Mouse (Mus musculus) heart, embryonic 14.5 days (tissue): ENCODE results near the gene Morc3. TPM values are rescaled to one million over a fixed set of nuclear protein-coding genes. Genes with fewer than 3 reads are reported as not detected.
A peak's percentile ranks its signal among the peaks of the same experiment; 100 is the strongest.

Experiments
- ATAC-seq: fragments of 200-750 bp; cut with Nextera tagmentation; 2 replicates; pipeline ENCODE4 v1.8.0; 2017; ENCODE audit warnings: low read depth, moderate TSS enrichment; ENCODE audit not compliant: insufficient number of reproducible peaks, insufficient read depth, low FRiP score
- H3K27ac ChIP-seq, 2 experiments: fragments of 200-500 bp in 1 of 2; fragments of 300-500 bp in 1 of 2; sonication (generic) in 1 of 2; replicated peaks in 1 of 2; 2 replicates each; pipeline ENCODE4 v1.5.1; 2012 to 2014; ENCODE audit warnings: low read depth in 2 of 2, low read length in 2 of 2, control low read depth in 1 of 2, mild to moderate bottlenecking in 1 of 2, mixed read lengths in 1 of 2; ENCODE audit not compliant: control insufficient read depth in 1 of 2, insufficient read depth in 1 of 2
- H3K27me3 ChIP-seq: fragments of 300-500 bp; sonication (generic); 2 replicates; pipeline ENCODE4 v1.6.1; 2014; ENCODE audit warnings: mild to moderate bottlenecking, low read length, control low read depth; ENCODE audit not compliant: control insufficient read depth, insufficient read depth
- H3K36me3 ChIP-seq: fragments of 300-500 bp; sonication (generic); 2 replicates; pipeline ENCODE4 v1.6.1; 2014; ENCODE audit warnings: mild to moderate bottlenecking, control low read depth, low read length, mixed read lengths; ENCODE audit not compliant: control insufficient read depth, insufficient read depth
- H3K4me1 ChIP-seq, 2 experiments: fragments of 200-500 bp in 1 of 2; fragments of 300-500 bp in 1 of 2; sonication (generic) in 1 of 2; 2 replicates each; pipeline ENCODE4 v1.6.1; 2012 to 2014; ENCODE audit warnings: low read length in 2 of 2, control low read depth in 1 of 2, mixed read lengths in 1 of 2; ENCODE audit not compliant: control insufficient read depth in 2 of 2, insufficient read depth in 2 of 2
- H3K4me2 ChIP-seq: fragments of 300-500 bp; sonication (generic); 2 replicates; pipeline ENCODE4 v1.6.1; 2014; ENCODE audit warnings: mild to moderate bottlenecking, low read length
- H3K4me3 ChIP-seq, 2 experiments: fragments of 200-500 bp in 1 of 2; fragments of 300-500 bp in 1 of 2; sonication (generic) in 1 of 2; 2 replicates each; pipeline ENCODE4 v1.5.1; 2012 to 2014; ENCODE audit warnings: low read length in 2 of 2, mild to moderate bottlenecking in 2 of 2, control low read depth in 1 of 2, low read depth in 1 of 2, moderate library complexity in 1 of 2; ENCODE audit not compliant: control insufficient read depth in 1 of 2, insufficient read depth in 1 of 2
- H3K9ac ChIP-seq: fragments of 300-500 bp; sonication (generic); 2 replicates; pipeline ENCODE4 v1.6.1; 2014; ENCODE audit warnings: mild to moderate bottlenecking, low read length
- H3K9me3 ChIP-seq: fragments of 300-500 bp; sonication (generic); 2 replicates; pipeline ENCODE4 v1.6.1; 2016; ENCODE audit warnings: low read length, control low read depth; ENCODE audit not compliant: control insufficient read depth
- WGBS: fragments of 180-500 bp; shearing (Covaris S2); extraction: QIAGEN DNeasy Blood & Tissue Kit; methylation state at CpG from one replicate; pipeline ENCODE4 v1.1.7; 2014; 5-methylcytosine and 5-hydroxymethylcytosine counted together
- polyA plus RNA-seq: library from polyadenylated mRNA; unstranded; fragments of >200 nt; fragmentation: Nextera tagmentation; extraction: Ambion mirVana; gene quantifications from 2 replicates; pipeline ENCODE4 v1.2.1, GENCODE M21; 2014

Morc3 gene
- polyA plus RNA-seq, 1 experiment from 2014 or later, result 23.8 TPM

DNA sequence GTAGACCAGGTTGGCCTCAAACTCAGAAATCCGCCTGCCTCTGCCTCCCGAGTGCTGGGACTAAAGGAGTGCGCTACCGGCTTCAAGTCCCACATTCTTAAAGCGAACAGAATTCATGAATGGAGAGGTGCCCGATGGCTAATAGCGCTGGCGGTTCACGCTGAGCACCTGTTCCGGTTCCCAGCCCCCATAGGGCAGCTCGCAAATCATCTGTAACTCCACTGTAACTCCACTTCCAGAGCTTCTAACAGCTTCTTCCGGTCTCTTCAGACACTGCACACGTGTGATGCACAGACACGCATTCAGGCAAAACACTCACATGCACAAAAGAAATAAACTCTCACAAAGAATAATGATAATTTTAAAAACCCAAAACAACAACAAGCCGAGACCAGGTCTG, 2.4 kb upstream of the Morc3 start:
- no peak overlapping the region for H3K4me2 ChIP-seq
- peaks cover 6% of the 10 kb centered on the region; the same call in 1 of the 2 replicates for H3K9me3 ChIP-seq
- no peak for ATAC-seq
- H3K36me3 ChIP-seq, result no peaks in the 10 kb centered on the region
- no peak overlapping the region for H3K9ac ChIP-seq
- no peak overlapping the region for H3K27ac ChIP-seq
- no peak overlapping the region for H3K4me3 ChIP-seq
- 87% methylated on average over 15 of the region's 15 CpGs for WGBS
- H3K4me1 ChIP-seq, result peaks cover 2 to 16% of the 10 kb centered on the region in 2 experiments; a peak in 3 of 4 replicates
- H3K27me3 ChIP-seq, result no peaks in the 10 kb centered on the region

- WGBS, result 77% methylated on average over 9 of the region's 9 CpGs
- Histone ChIP-seq H3K9ac (no peak overlapping the region), H3K27ac (no peak overlapping the region), H3K4me3 (no peak overlapping the region), H3K4me2 (no peak overlapping the region), H3K9me3 (0 out of 2 replicates have a peak, but pooled peaks cover 6% of the 10 kb centered on the region), H3K27me3 (no peaks in the 10 kb centered on the region), H3K36me3 (no peaks in the 10 kb centered on the region), H3K4me1 (peaks cover 2 to 19% of the 10 kb centered on the region in 2 experiments; a peak in 3 of 4 replicates)
- ATAC-seq, result no peak
Observed at GRCm38 (mm10) chr16:93830071-93830470, 1.9 kb upstream of the Morc3 start.

GRCm38 (mm10) chr16:93830916-93831315, 1.0 kb upstream of the Morc3 start:
- ATAC-seq, result no peak
- WGBS, result 77% methylated on average over 5 of the region's 5 CpGs
- no peak overlapping the region for H3K27ac ChIP-seq

DNA sequence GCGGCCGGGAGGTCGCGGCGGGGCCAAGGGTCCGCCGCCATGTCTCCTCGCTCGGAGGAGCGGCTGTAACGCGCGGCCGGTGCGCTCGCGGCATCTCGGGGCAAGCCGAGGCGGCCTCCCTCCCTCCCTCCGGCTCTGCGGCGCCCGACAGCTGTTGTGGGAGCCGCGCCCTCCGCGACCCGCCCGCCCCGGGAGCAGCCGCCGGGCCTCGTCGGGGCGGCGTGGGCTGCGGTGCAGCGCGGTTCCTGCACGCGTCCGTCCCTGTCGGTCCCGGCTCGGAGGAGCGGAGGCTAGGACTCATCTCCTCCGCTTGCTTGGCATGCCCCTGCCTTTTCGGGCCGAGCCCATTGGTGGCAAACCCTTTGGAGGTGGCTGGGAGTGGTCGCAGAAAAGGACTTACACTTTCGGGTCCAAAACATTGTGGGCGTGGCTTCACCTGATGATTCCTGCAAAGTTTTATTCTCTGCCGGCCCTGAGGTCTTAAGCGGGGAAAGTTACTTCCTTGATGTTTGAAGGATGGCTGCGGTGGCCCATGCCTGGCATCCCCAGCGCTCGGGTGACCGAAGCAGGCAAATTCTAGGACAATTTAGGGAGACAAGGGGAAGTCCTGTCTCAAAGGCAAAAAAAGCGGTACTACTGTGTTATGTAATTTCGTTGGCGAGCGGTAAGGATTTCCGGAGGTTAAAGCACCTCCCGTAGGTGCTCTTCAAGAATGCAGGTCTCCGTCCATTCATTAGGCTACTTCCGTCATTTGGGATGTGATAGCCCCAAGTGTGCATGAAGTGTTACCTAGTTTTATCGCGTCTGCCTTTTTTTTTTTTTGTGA, 743 bp downstream of the Morc3 start:
- H3K4me3 ChIP-seq, result peak overlapping the region; percentile 78 to 100
- H3K27me3 ChIP-seq, result no peaks in the 10 kb centered on the region
- H3K27ac ChIP-seq, result peak overlapping the region; percentile 92
- 0 out of 2 replicates have a peak, but pooled peaks cover 6% of the 10 kb centered on the region for H3K9me3 ChIP-seq
- no peaks in the 10 kb centered on the region for H3K36me3 ChIP-seq
- peaks cover 2 to 19% of the 10 kb centered on the region in 2 experiments for H3K4me1 ChIP-seq
- peak overlapping the region; percentile 89 for H3K9ac ChIP-seq
- H3K4me2 ChIP-seq, result peak overlapping the region; percentile 72
- WGBS, result 2% methylated on average over 47 of the region's 69 CpGs
- ATAC-seq, result peak; percentile 61

More at GRCm38 (mm10) chr16:93830916-93831315, 1.0 kb upstream of the Morc3 start:
- Histone ChIP-seq H3K4me1 (peaks cover 2 to 19% of the 10 kb centered on the region in 2 experiments; a peak in 3 of 4 replicates), H3K27me3 (no peaks in the 10 kb centered on the region), H3K9me3 (0 out of 2 replicates have a peak, but pooled peaks cover 6% of the 10 kb centered on the region), H3K9ac (no peak overlapping the region), H3K36me3 (no peaks in the 10 kb centered on the region), H3K4me3 (no peak overlapping the region), H3K4me2 (no peak overlapping the region)

DNA sequence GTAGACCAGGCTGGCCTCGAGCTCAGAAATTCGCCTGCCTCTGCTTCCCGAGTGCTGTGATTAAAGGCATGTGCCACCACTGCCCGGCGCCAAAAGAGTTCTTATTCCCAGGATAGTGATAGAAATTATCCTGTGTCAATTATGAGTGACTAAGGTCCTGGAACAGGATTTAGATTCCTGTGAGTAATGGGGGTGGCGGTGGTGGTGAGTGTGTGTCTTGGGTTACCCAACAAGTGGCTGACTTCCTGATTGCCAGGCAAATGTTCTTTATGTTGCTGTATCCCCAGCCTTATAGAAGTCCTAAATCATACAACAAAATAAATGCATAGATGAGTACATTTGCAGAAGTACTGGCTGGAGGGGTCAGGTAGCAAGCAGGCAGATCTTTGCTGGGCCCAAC, 1.6 kb downstream of the Morc3 start:
- peak overlapping the region in 1 of 2 experiments; percentile 61; a peak in 2 of 4 replicates for H3K27ac ChIP-seq
- no peak for ATAC-seq
- peak overlapping the region in 1 of 2 experiments; percentile 78; a peak in 2 of 4 replicates for H3K4me3 ChIP-seq
- 0 out of 2 replicates have a peak, but pooled peaks cover under 1% of the 10 kb centered on the region for H3K9me3 ChIP-seq
- no peak overlapping the region for H3K9ac ChIP-seq
- H3K36me3 ChIP-seq, result no peaks in the 10 kb centered on the region
- H3K27me3 ChIP-seq, result no peaks in the 10 kb centered on the region
- H3K4me2 ChIP-seq, result peak overlapping the region; percentile 72
- WGBS, result 86% methylated on average over 6 of the region's 6 CpGs
- peaks cover 2 to 19% of the 10 kb centered on the region in 2 experiments for H3K4me1 ChIP-seq

DNA sequence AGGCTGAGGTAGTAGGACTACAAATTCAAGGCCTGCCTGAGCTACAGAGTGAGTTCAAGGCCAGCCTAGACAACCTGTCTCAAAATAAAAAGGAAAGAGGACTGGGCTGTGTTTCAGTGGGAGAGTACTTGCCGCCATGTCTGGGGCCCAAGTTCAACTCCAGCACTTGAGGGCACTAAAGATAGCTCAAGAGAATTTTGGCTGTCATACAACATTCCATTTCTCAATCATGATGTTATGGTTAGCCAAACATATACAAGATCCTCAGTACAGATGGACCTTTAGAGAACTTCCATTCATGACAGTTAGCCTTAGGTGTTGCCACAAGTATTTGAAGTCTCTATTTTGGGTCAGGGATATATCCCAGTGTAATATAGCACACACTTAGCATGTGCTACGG, 2.2 kb downstream of the Morc3 start:
- ATAC-seq, result no peak
- peak overlapping the region; percentile 72 for H3K4me2 ChIP-seq

DNA sequence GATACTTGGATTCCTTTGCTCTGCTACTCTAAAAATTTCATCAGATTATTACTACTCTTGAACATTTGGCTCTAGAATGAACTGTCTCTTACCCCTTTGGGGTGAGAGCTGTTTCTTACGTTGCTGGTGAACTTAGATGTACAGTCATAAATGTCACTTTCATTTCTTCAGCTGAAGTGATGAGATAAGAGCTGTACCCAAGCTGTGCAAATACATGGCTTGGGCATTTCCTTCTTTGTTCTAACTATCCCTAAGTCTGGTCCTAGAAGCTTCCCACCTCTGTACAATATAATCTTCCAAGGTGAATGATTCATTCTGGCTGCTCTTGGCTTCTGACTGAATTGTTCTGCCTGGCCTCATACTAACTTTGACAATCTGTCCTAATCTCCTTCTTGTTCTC, 7.1 kb downstream of the Morc3 start:
- H3K27ac ChIP-seq, result no peak overlapping the region
- H3K9ac ChIP-seq, result no peak overlapping the region
- peaks cover 0 to 8% of the 10 kb centered on the region in 2 experiments; a peak in 3 of 4 replicates for H3K4me1 ChIP-seq
- no peak for ATAC-seq
- 91% methylated on average over 1 of the region's 1 CpGs for WGBS
- no peak overlapping the region for H3K4me2 ChIP-seq
- peaks cover 11% of the 10 kb centered on the region; the same call in 1 of the 2 replicates for H3K36me3 ChIP-seq
- H3K4me3 ChIP-seq, result no peak overlapping the region
- no peaks in the 10 kb centered on the region for H3K9me3 ChIP-seq
- no peaks in the 10 kb centered on the region for H3K27me3 ChIP-seq

More for the DNA sequence above, 2.2 kb downstream of the Morc3 start:
- WGBS, result 33% methylated on average over 2 of the region's 2 CpGs
- Histone ChIP-seq H3K4me1 (peaks cover 2 to 19% of the 10 kb centered on the region in 2 experiments), H3K9ac (no peak overlapping the region), H3K27ac (peak overlapping the region in 1 of 2 experiments; percentile 61; a peak in 2 of 4 replicates), H3K36me3 (no peaks in the 10 kb centered on the region), H3K9me3 (no peaks in the 10 kb centered on the region), H3K27me3 (no peaks in the 10 kb centered on the region), H3K4me3 (0 out of 4 replicates have a peak overlapping the region, but pooled peaks of 1 of the 2 experiments have one; percentile 1)
